Mouse (Mus musculus) adipocyte (in vitro differentiated cells): ENCODE results near the gene Cacng2.
A peak's percentile ranks its signal among the peaks of the same experiment; 100 is the strongest.
"Not testable (repeated sequence)": the region's sequence is repeated elsewhere in the genome, so short reads cannot be mapped to it uniquely, and the experiment has no call there.

Experiments used
- DNase-seq: peaks from one replicate; pipeline ENCODE4 v3.0.0-alpha.2; 2016; ENCODE audit warnings: low spot score

Cacng2 gene

DNA sequence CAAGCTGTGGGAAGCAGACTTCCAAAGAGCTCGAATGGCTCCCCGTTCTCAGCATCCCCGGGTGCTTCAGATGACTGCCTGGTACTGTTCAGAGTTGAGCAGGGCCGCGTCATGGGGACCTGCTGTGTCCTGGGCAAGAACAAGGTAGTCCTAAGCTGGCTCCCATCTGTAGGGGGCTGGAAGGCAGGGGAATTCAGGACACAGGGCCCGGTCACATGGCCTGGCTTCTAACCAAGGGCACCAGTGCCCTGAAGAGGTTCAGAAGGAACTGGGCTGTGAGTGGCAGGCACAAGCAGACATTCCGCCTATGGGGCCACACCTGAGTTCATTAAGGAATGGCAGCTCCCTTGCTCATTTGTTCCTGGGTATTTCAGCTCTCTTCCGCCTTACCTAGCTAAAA, 37.7 kb downstream of the Cacng2 start:
- no peak for DNase-seq

DNA sequence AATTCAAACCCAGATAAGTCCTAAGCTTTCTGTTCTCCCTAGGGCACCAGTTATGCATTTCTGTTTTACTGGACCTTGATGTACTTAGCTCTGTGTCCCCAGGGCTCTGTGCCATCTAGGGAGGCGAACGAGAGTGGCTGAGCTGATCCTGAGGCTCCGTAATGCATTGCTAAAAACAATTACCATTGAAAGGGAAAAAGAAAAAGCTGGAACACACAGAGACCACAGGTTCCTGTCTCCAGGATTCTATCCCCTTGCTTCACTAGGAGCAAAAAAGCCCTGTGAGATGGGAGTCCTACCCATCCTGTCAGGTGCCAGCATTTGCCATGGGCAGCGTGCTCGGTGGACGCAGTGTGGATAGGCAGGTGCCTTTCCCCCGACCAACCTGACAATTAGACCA, 38.4 kb downstream of the Cacng2 start:
- no peak for DNase-seq

DNA sequence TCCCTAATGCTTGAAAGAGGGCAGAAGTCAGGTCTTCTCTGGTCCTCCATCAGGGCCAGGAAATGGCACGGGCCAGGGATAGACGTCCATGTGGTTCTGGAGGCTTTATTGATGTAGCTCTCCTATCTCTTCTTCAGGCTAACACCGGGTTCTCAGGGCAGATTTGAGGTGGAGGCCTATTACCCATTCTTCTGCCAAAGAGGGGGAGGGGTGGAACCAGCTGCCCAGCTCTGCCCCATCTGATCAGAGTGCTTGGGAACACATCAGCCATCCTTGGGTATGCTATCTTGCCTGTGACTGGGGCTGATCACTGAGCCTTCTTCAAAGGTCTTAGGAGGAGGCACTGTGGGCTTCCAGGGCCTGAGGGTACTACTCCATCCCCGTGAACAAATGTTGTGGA, 39.5 kb downstream of the Cacng2 start:
- no peak for DNase-seq

DNA sequence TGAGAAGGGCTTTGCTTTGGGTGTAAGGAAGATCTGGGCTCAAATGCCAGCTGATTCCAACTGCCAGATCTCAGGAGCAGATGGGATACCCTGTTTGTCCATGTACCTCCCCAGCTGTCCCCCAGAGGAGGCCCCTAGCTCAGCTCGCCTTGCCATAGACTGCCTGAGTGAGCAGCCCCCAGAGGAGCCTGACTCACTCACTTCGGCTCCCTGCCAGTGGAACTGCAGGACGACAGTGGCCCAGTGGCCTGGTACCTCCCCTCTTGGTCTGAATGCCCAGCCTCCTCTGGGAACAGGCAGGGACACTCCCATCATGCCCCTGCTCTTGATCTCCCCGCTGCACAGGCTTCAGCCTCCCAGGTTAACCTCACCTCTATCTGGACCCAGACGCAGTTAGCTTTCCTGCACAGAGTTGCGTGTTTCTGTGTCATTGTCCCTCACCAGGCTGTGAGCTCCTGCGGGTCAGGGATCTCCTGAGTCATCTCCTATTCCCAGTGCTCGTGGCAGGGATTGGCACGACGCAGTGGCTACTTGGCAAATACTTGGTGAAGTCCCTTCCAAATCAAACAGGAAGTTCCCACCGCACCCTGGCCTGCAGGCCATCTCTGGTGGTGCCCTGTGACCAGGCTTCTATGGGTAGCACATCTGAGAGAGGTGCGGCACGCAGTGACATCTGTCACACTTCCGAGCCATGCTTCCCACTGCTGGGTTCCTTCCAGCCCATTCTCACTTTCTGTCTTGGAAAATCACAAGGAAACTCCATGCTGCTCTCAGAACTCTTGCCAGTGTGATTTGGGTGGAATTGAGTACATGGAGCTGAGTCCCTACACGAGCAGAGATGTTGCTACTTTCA, 40.8 kb downstream of the Cacng2 start:
- DNase-seq = peak; percentile 19

DNA sequence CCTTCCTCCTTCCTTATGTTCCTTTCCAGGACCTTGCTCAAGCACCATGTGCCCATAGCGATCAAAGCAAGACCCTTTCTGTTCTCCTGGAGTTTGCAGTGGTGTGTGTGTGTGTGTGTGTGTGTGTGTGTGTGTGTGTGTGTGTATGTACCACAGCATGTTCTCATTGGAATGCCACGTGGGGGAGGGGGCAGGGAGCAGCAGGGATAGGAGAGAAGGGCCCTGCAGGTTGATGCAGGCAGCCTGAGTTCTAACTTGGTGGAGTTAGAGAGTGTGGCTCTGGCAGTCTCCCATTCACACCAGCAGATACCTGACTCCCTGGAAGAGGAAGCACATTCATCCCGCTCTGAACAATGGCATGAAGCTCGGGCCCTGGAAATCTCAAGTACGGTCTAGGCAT, 41.6 kb downstream of the Cacng2 start:
- no peak for DNase-seq

DNA sequence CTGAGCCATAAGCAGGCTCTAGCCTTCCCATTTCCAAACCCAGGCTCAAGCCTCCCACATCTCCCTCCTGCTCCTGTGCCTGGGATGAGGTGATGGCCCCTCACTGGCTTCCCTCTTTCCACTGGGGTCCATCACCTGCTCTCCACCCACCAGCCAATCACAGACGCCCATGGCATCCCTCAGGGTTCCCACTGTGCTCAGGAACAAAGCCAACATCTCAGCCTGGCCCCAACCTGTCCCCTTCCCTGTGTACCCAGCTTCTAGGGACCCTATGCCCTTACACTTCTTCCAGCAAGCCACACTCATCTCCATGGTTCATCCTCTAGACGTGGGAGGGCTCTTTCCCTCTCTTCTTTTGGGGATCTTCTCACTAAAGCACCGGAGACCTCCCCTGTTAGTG, 43.9 kb downstream of the Cacng2 start:
- DNase-seq = no peak

DNA sequence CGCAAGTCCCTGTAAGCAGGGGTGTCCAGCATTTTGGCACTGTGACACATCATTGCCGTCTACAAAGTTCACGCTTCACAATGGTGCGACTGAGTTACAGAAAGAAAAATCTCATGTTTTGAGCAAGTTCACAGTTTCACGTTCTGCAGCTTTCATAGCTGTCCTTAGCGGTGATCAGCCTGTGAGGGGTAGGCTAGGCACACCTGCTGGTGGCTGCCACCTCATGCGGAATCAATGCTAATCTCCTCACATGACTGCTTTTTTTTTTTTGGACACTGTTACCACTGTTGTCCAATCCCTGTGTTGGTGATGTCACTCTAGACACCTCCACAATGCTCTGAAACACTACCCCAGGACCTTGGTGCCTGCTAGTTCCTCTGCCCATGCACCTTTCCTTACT, 46.7 kb downstream of the Cacng2 start:
- DNase-seq = no peak

DNA sequence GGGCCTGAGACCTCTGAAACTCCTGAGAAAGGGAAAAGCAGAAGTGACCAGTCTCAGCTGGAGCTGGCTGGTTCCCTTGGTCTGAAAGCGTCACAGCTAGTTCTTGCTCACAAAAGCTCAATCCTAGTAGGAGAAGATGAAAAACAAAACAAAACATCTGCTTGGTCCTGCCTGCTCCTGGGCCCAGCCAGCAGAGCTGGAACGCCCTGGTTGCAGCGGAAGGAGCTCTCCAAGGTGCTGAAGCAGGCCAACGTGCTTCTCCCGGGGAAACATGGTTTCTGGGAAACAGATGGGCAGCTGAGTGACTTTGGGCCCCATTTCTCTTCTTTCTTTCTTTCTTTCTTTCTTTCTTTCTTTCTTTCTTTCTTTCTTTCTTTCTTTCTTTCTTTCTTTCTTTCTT, 53.4 kb downstream of the Cacng2 start:
- peak; percentile 84 for DNase-seq

DNA sequence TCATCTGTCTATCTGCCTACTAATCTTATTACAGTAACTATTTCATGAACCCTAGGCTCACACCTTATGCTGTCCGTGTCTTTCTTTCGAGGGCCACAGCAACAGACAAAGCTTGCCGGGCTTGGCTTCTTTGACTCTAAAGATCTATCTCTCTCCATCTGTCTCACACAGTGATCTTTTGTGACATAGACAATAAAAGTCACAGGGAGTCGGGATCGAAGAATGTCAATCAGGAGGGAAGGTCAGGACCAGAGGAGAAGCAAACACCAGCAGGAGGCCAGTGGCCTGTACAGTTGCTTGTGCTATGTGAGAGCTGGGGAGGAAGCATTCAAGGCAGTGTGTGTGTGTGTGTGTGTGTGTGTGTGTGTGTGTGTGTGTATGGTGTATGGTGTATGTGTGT, 54.3 kb downstream of the Cacng2 start:
- no peak for DNase-seq

DNA sequence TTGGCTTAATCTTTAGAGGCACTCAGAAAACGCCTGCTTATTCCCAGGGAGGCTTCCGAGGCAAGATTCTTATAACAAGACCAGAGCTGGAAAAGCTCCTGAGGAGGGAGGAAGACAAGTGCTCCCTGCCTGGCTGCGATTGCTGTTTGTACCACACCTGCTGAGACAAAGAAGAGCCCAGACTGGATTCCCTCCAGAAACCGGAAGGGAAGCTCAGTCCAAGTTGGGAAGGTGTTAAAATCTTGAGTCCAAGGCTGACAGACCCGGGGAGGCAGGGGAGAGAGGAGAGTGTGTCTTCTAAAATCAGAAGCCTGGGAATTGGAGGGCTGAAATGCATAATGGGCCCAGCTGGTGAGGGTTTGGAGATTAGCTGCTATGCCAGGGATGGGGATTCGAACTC, 55.5 kb downstream of the Cacng2 start:
- no peak for DNase-seq

DNA sequence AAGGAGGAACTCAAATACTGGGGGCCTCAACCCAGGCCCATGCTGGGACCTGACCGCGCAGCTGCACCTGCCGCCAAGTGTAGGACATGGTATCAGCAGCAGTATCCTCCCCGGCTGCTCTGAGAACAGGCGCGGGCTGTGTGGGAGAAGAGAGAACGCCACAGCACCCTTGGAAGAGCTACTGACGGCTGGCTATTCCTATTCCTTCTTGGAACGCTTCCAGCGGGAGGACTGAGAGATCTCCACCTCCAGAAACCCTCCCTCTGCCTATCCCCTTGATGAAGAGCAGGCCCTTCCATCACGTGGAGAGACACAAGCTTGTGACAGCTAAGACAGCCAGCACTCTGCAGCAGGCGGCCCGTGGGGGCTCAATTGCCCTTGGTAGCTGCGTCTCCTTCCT, 57.4 kb downstream of the Cacng2 start:
- no peak for DNase-seq

DNA sequence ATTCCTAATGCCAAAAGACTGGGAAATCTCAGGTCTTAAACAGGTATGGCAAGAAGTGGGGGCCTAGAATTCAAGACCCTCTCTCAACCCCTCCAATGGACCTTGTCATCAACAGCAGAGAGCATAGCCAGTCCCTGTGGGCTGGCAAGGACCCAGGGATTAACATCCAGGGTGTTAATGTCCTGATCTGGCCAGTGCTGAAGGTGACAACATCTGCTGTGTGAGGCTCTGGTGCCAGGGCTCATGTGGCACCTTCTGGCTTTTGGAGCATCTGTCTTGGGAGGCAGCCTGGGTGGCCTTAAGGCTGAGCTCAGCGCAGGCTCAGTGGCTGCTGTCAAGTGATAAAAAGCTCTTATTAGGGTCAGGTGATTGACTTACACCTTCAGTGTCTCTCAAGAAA, 62.9 kb downstream of the Cacng2 start:
- DNase-seq = no peak

DNA sequence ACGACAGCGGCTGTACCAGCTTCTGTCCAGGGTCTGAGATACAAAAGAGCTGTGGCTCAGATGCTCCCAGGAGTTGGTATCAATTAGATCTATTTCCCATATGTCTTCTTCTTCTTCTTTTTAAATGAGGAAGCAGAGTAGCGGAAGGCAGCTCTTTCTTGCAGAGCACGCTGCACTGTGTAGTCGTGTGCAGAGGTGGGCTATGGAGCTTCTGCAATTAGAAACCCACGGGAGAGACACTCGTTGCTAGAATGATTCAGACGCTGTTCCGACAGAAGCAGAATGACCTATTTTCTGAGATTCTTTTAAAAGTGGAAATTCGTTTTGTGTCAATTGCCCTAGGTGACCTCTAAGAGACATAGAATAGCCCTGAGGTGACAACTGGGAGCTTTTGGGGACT, 69.1 kb downstream of the Cacng2 start:
- DNase-seq = no peak

DNA sequence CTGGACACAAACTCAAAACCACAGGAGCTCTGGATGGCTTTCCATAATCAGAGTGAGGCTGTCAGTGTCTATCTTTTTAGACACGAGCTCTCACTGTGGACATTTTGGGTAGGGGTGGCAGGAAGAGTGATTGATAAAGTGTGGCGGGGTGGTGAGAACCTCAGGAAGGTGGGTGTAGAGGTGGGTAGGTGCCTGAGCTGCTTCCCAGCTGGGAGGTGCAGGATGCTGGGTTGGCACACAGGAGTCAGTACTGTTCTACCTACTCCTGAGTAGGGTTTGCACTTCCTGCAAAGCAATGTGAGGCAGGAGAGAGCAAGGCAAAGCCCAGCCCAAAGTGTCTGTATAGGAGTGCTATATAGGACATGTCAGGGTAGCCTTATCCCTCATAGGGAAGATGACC, 69.9 kb downstream of the Cacng2 start:
- no peak for DNase-seq

DNA sequence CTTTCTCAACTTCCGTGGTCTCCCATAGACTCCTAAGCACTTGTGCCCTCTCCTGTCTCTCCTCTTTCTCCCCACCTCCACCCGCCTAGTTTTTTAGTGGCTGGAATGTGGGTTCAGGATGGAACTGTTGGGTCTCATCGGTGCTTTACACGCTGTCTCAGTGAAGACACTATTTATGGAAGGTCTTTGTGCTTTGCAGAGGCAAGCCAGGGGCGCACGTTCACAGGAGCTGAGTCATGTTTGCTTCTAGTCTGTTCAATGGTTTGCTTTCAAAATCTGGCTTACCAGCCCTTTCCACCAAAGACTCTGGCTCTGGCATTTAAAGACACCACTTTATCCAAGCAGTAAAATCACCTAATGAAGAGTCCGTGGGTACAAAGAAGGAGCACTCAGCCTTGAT, 74.0 kb downstream of the Cacng2 start:
- no peak for DNase-seq

DNA sequence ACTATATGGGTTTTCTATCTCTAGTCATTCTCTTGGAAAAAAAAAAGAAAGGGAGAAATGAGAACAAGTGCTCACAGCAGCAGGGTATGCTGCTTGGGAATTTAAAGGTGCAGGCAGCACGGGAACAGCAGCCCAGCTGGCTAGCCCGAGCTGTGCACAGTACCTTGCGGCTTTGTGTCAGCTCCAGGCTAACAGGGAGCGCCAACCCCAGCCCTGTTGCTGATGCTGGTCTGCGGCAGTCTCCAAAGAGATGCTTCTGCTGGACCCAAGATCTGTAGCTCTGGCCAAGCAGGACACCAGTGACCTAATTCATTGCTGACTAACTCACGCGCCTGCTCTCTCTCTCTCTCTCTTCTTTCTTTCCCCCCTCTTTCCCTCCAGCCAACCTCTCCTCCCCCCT, 74.5 kb downstream of the Cacng2 start:
- DNase-seq = no peak

DNA sequence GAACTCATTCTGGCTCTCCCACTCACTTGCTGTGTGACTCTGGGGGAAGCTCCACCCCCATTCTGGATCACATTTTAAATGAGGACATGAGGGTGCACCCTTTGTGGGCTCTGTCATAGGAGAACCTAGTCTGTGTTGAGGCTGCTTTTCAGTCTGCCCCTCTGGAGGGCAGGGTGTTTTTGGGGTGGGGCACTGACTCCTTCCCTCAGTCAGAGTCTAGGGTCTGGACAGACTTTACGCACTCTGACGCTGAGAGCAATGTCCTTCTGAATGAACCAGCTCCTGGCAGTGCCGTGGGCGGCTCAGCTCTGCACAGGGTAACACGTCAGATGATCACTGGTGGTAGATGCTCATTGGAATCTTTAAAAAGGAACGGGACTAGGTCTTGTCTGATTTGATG, 75.0 kb downstream of the Cacng2 start:
- DNase-seq = no peak

DNA sequence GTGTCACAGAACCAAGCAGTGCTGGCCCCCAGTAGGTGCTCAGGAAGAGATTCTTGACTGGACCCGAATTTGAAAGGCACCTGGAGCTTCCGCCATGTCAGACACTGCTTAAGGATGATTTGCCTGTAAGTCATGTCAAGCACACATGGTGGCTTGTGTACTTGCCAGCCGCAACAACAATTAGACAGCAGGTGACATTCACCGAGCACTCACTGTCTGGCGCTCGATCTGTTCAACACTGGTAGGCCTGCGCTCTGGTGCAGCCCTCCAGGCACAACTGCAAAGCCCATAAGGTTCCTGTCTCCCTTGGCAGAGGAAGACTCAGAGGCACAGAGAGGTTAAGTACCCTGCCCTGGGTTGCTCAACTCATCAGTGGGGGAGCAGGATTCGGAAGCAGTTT, 77.1 kb downstream of the Cacng2 start:
- DNase-seq = no peak

DNA sequence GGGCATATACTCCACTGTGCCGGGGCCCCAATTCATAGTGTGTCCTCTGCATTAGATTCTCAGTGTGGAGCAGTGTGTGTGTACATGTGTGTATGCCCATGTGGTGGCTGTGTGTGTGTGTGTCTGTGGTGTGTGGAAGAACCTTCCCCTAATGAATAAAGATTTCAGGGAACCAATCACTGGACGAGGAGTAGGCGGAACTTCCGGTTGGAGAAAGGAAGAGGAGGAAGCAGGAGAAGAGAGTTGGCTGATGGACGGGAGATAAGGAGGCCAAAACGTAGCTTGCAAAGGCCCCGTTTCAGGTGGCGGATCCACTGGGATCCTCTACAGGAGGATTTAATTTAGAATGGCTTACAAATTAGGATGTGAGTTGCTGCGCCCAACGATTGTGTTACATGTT, 82.2 kb downstream of the Cacng2 start:
- DNase-seq = no peak

DNA sequence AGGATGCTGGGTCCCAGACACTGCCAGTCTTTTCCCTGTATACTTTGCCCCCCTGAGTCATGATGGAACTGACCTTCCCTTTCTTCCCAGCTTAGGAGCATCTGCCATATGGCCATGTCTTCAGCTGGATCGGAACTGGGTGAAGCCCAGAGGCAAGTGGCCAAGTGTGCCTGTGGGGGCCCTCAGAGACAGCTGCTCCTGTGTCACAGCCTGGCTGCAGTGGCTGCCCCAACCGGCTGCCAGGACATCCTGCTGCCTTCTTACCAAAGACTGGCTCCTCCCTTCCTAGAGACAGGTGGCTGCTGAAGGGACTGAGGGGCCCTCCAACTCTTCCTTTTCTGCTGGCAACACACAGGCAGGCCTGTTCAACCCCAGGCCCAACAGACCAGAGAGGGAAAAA, 83.2 kb downstream of the Cacng2 start:
- DNase-seq = no peak

DNA sequence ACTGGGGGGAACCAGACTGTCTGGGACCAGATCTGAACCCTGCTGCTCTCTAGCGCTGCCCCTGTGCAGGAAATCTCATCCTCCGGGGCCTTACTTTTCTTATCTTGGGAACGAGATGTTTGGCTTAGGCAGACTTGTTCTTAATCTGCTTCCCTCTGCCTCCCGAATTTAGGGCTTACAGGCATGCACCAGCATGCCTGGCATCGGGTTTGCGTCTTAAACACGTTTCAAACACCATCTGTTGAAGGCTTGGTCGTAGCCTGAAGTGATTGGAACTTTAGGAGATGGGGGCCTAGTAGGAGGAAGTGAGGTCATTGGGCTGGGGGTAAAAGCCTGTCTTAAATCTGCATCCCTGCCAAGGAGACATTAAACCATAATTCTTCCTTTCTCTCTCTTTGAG, 89.9 kb downstream of the Cacng2 start:
- DNase-seq = no peak

DNA sequence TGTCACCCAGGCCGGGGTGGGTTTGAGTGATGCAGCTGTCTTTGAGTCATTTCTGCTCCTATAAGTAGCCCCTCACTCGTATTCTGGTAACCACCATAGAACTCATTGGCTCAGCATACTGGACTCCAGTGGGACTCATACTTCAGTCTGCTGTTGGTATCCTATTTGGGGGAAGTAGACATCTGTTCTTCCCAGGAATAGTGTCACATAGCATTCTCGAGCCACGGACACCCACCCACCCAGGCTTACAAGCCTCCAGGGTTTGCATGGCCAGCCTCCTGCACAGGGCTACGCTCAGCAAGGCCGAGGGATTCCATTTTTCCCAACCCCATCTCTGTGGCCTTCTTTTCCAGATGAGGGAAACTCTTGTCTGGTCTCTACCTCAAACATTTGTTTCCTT, 93.3 kb downstream of the Cacng2 start:
- DNase-seq = no peak

DNA sequence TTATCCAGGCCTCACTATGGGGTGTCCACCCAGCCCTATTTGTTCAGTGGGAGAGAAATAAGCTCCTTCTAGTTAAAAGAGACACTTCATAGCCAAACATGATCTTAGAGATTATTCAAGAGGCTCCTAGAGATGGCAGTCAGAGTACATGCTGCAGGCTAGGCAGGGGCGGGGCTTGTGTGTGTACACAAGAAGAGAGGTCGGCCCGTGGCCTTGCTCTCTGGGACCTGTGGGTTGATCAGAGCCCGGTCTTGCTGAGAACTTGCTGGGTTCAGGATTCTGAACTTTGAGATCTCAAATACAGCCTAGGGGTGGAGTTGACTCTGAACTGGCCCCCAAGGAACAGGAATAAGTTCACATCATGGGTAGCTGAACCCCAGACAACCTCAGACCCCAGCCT, 95.6 kb downstream of the Cacng2 start:
- no peak for DNase-seq

DNA sequence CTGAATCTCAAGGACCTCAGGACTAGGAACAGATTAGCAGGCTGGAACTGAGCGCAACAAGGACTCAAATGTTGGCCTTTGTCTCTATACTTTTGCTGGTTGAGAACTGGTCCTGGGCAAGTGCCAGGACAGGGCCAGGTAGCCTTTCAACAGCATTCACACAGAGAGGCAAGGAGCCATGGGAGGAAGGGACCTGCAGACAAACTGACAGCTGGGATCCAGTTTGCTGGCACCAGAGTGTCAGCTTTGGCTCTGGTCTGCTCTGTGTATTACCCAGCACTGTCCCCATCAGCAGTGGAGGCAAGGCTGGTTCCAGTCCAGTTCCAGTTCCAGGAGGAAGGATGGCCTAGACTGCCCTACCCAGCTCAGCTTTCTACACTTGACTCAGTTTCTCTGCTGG, 105.8 kb downstream of the Cacng2 start:
- no peak for DNase-seq

DNA sequence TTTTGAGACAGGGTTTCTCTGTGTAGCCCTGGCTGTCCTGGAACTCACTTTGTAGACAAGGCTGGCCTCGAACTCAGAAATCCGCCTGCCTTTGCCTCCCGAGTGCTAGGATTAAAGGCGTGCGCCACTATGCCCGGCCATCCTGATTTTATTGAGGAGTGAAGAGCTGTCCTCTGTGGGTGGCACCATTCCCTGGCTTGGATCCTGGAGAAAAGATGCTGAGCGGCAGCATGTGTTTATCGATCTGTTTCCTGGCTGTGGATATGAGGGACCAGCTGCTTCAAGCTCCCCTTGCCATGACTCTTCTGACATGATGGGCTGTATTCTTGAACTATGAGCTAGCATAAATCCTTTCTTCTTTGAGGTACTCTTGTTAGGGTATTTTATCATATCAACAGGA, 111.6 kb downstream of the Cacng2 start:
- DNase-seq = not testable (repeated sequence)
